Mouse (Mus musculus) erythroblast, embryonic 14.5 days (primary cell): ENCODE measurements around the gene Col25a1.

Experiments
- GATA1 ChIP-seq: IDR thresholded peaks from 2 replicates; pipeline ENCODE4 v1.6.1; 2012; ENCODE audit warnings: low read length, inconsistent platforms, mixed read lengths
- TAL1 ChIP-seq: IDR thresholded peaks from 3 replicates; pipeline ENCODE4 v1.6.1; 2012; ENCODE audit warnings: low read length, inconsistent platforms, mixed read lengths

DNA sequence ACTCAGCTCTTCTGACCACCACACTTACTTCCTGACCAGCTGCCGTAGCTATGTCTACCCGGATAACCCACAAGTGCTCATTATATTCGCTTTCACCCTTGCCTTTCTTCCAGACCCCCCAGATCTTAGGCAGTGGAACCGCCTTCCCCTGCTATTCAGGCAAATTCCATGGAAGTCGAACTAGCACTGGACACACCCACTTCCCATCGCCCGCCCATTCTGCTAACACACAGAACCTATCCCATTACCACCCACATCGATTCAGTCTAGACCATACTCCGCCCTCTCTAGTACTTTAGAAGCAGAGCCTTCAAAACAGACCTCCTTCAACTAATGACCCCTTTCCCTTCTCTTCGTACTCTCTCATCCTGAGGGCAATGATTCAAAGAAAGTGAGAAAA lies 470.2 kb downstream of the Col25a1 start:
- TF ChIP-seq TAL1 = no peak
- no peak for TF ChIP-seq GATA1
